Mouse (Mus musculus): ENCODE results near the gene Ptn. TPM values are rescaled to one million over a fixed set of nuclear protein-coding genes. Genes with fewer than 3 reads are reported as not detected.

The Ptn gene
- total RNA-seq, 2 experiments from 2014 or later, result 48.4 to 57.8 TPM

- no peak for DNase-seq
These were observed 6.0 kb upstream of the Ptn start for GRCm38 (mm10) chr6:36815992-36816391.

- no peak for DNase-seq
These were observed 2.9 kb upstream of the Ptn start for GRCm38 (mm10) chr6:36812666-36813515.

GRCm38 (mm10) chr6:36810448-36810847 is 428 bp upstream of the Ptn start:
- no peak for DNase-seq

- DNase-seq, result peak; percentile 18
These were observed 701 bp downstream of the Ptn start for GRCm38 (mm10) chr6:36809311-36809726.

- DNase-seq, result no peak
These were observed 1.5 kb downstream of the Ptn start for GRCm38 (mm10) chr6:36808306-36809058.

GRCm38 (mm10) chr6:36806906-36807305 is 3.1 kb downstream of the Ptn start:
- DNase-seq, result no peak

GRCm38 (mm10) chr6:36800309-36800946 is 9.6 kb downstream of the Ptn start:
- no peak for DNase-seq

GRCm38 (mm10) chr6:36797066-36797655 is 12.9 kb downstream of the Ptn start:
- DNase-seq, result no peak

- DNase-seq, result no peak
These were observed 15.5 kb downstream of the Ptn start for GRCm38 (mm10) chr6:36794535-36794934.

GRCm38 (mm10) chr6:36793775-36794174 is 16.2 kb downstream of the Ptn start:
- no peak for DNase-seq

GRCm38 (mm10) chr6:36789261-36789660 is 20.8 kb downstream of the Ptn start:
- no peak for DNase-seq

- DNase-seq, result no peak
These were observed 21.3 kb downstream of the Ptn start for GRCm38 (mm10) chr6:36788576-36789191.

- no peak for DNase-seq
These were observed 25.3 kb downstream of the Ptn start for GRCm38 (mm10) chr6:36784682-36785208.

- no peak for DNase-seq
These were observed 27.5 kb downstream of the Ptn start for GRCm38 (mm10) chr6:36782481-36782880.

- no peak for DNase-seq
These were observed 32.3 kb downstream of the Ptn start for GRCm38 (mm10) chr6:36777567-36778337.

- no peak for DNase-seq
These were observed 33.0 kb downstream of the Ptn start for GRCm38 (mm10) chr6:36777039-36777438.

GRCm38 (mm10) chr6:36775647-36776360 is 34.2 kb downstream of the Ptn start:
- no peak for DNase-seq

GRCm38 (mm10) chr6:36772541-36772940 is 37.5 kb downstream of the Ptn start:
- DNase-seq, result no peak

- DNase-seq, result no peak
These were observed 41.0 kb downstream of the Ptn start for GRCm38 (mm10) chr6:36769012-36769411.

- no peak for DNase-seq
These were observed 43.1 kb downstream of the Ptn start for GRCm38 (mm10) chr6:36766941-36767340.
